Mouse (Mus musculus): ENCODE measurements around the gene Scube1. TPM values are rescaled to one million over a fixed set of nuclear protein-coding genes. Genes with fewer than 3 reads are reported as not detected.

The Scube1 gene
- polyA plus RNA-seq, 1 experiment from 2014 or later: 10.3 TPM

GRCm38 (mm10) chr15:83706528-83707199 lies 18.2 kb downstream of the Scube1 start:
- WGBS: 45% methylated on average over 9 of the region's 10 CpGs
- no peaks in the 10 kb centered on the region for H3K36me3 ChIP-seq
- H3K27ac ChIP-seq: no peak overlapping the region
- H3K4me2 ChIP-seq: no peak overlapping the region
- H3K9ac ChIP-seq: no peak overlapping the region
- no peak overlapping the region for H3K4me3 ChIP-seq (replicated peaks)
- no peaks in the 10 kb centered on the region for H3K9me3 ChIP-seq
- H3K27me3 ChIP-seq (replicated peaks): no peaks in the 10 kb centered on the region
- ATAC-seq (ENCODE audit: insufficient read depth, low FRiP score, low read depth): no peak
- H3K4me1 ChIP-seq: no peaks in the 10 kb centered on the region

- no peak for ATAC-seq (ENCODE audit: insufficient read depth, low FRiP score, low read depth)
- no peaks in the 10 kb centered on the region for H3K36me3 ChIP-seq
- 71% methylated on average over 13 of the region's 13 CpGs for WGBS
- no peak overlapping the region for H3K9ac ChIP-seq
- H3K9me3 ChIP-seq: no peaks in the 10 kb centered on the region
- no peak overlapping the region for H3K4me3 ChIP-seq (replicated peaks)
- peaks cover 14% of the 10 kb centered on the region for H3K4me1 ChIP-seq
- no peak overlapping the region for H3K4me2 ChIP-seq
- no peaks in the 10 kb centered on the region for H3K27me3 ChIP-seq (replicated peaks)
- H3K27ac ChIP-seq: no peak overlapping the region
These were observed 24.3 kb downstream of the Scube1 start for GRCm38 (mm10) chr15:83700593-83700923.

GRCm38 (mm10) chr15:83699834-83700592 lies 24.8 kb downstream of the Scube1 start:
- Histone ChIP-seq H3K9ac (no peak overlapping the region), H3K27me3 (replicated peaks) (no peaks in the 10 kb centered on the region), H3K36me3 (no peaks in the 10 kb centered on the region), H3K4me3 (replicated peaks) (no peak overlapping the region), H3K9me3 (no peaks in the 10 kb centered on the region), H3K4me2 (no peak overlapping the region), H3K27ac (no peak overlapping the region), H3K4me1 (peaks cover 14% of the 10 kb centered on the region)
- no peak for ATAC-seq (ENCODE audit: insufficient read depth, low FRiP score, low read depth)
- WGBS: 48% methylated on average over 11 of the region's 11 CpGs

- no peak for ATAC-seq (ENCODE audit: insufficient read depth, low FRiP score, low read depth)
- no peak overlapping the region for H3K4me2 ChIP-seq
- no peak overlapping the region for H3K9ac ChIP-seq
- no peaks in the 10 kb centered on the region for H3K27me3 ChIP-seq (replicated peaks)
- no peaks in the 10 kb centered on the region for H3K36me3 ChIP-seq
- no peak overlapping the region for H3K4me3 ChIP-seq (replicated peaks)
- no peaks in the 10 kb centered on the region for H3K9me3 ChIP-seq
- no peak overlapping the region for H3K27ac ChIP-seq
- H3K4me1 ChIP-seq: peaks cover 14% of the 10 kb centered on the region
- WGBS: 53% methylated on average over 20 of the region's 20 CpGs
These were observed 25.5 kb downstream of the Scube1 start for GRCm38 (mm10) chr15:83699132-83699833.

GRCm38 (mm10) chr15:83696681-83697381 lies 28.0 kb downstream of the Scube1 start:
- Histone ChIP-seq H3K36me3 (no peaks in the 10 kb centered on the region), H3K4me2 (no peak overlapping the region; the same call in 1 of the 2 replicates), H3K27me3 (replicated peaks) (no peaks in the 10 kb centered on the region), H3K4me1 (peaks cover 22% of the 10 kb centered on the region), H3K9ac (no peak overlapping the region), H3K4me3 (replicated peaks) (no peak overlapping the region), H3K27ac (peak overlapping the region; percentile 59; the same call in 1 of the 2 replicates), H3K9me3 (no peaks in the 10 kb centered on the region)
- ATAC-seq (ENCODE audit: insufficient read depth, low FRiP score, low read depth): no peak
- 42% methylated on average over 14 of the region's 14 CpGs for WGBS

- H3K27me3 ChIP-seq (replicated peaks): no peaks in the 10 kb centered on the region
- 67% methylated on average over 11 of the region's 11 CpGs for WGBS
- H3K4me2 ChIP-seq: no peak overlapping the region
- peaks cover 27% of the 10 kb centered on the region for H3K4me1 ChIP-seq
- H3K36me3 ChIP-seq: no peaks in the 10 kb centered on the region
- no peak for ATAC-seq (ENCODE audit: insufficient read depth, low FRiP score, low read depth)
- no peak overlapping the region for H3K4me3 ChIP-seq (replicated peaks)
- H3K27ac ChIP-seq: no peak overlapping the region
- H3K9ac ChIP-seq: no peak overlapping the region
- no peaks in the 10 kb centered on the region for H3K9me3 ChIP-seq
These were observed 29.7 kb downstream of the Scube1 start for GRCm38 (mm10) chr15:83695159-83695558.

GRCm38 (mm10) chr15:83691901-83692361 lies 32.9 kb downstream of the Scube1 start:
- 29% methylated on average over 8 of the region's 8 CpGs for WGBS
- ATAC-seq (ENCODE audit: insufficient read depth, low FRiP score, low read depth): no peak
- no peak overlapping the region for H3K4me3 ChIP-seq (replicated peaks)

GRCm38 (mm10) chr15:83689946-83690345 lies 34.9 kb downstream of the Scube1 start:
- H3K9me3 ChIP-seq: no peaks in the 10 kb centered on the region
- H3K27ac ChIP-seq: no peak overlapping the region
- ATAC-seq (ENCODE audit: insufficient read depth, low FRiP score, low read depth): no peak
- no peak overlapping the region for H3K4me2 ChIP-seq
- H3K36me3 ChIP-seq: no peaks in the 10 kb centered on the region
- peaks cover 23% of the 10 kb centered on the region for H3K4me1 ChIP-seq
- no peaks in the 10 kb centered on the region for H3K27me3 ChIP-seq (replicated peaks)
- no peak overlapping the region for H3K9ac ChIP-seq
- H3K4me3 ChIP-seq (replicated peaks): no peak overlapping the region
- WGBS: 67% methylated on average over 12 of the region's 12 CpGs

More at GRCm38 (mm10) chr15:83691901-83692361, 32.9 kb downstream of the Scube1 start:
- Histone ChIP-seq H3K27me3 (replicated peaks) (no peaks in the 10 kb centered on the region), H3K9ac (no peak overlapping the region), H3K27ac (peak overlapping the region; percentile 69; the same call in 1 of the 2 replicates), H3K36me3 (no peaks in the 10 kb centered on the region), H3K9me3 (no peaks in the 10 kb centered on the region), H3K4me1 (peaks cover 21% of the 10 kb centered on the region), H3K4me2 (no peak overlapping the region)

- ATAC-seq (ENCODE audit: insufficient read depth, low FRiP score, low read depth): no peak
- Histone ChIP-seq H3K36me3 (no peaks in the 10 kb centered on the region), H3K9me3 (no peaks in the 10 kb centered on the region), H3K4me2 (no peak overlapping the region), H3K9ac (no peak overlapping the region), H3K27ac (no peak overlapping the region), H3K27me3 (replicated peaks) (no peaks in the 10 kb centered on the region), H3K4me3 (replicated peaks) (no peak overlapping the region), H3K4me1 (peaks cover 12% of the 10 kb centered on the region; the same call in 1 of the 2 replicates)
- 47% methylated on average over 9 of the region's 9 CpGs for WGBS
These were observed 38.2 kb downstream of the Scube1 start for GRCm38 (mm10) chr15:83686601-83687000.

- Histone ChIP-seq H3K9me3 (no peaks in the 10 kb centered on the region), H3K36me3 (no peaks in the 10 kb centered on the region), H3K27ac (no peak overlapping the region), H3K4me2 (no peak overlapping the region), H3K9ac (no peak overlapping the region), H3K27me3 (replicated peaks) (no peaks in the 10 kb centered on the region), H3K4me3 (replicated peaks) (no peak overlapping the region), H3K4me1 (peaks cover 6% of the 10 kb centered on the region; the same call in 1 of the 2 replicates)
- no peak for ATAC-seq (ENCODE audit: insufficient read depth, low FRiP score, low read depth)
- whole genome bisulfite sequencing: 91% methylated on average over 3 of the region's 3 CpGs
These were observed 38.9 kb downstream of the Scube1 start for GRCm38 (mm10) chr15:83685950-83686349.

- Histone ChIP-seq H3K36me3 (no peaks in the 10 kb centered on the region), H3K4me2 (no peak overlapping the region), H3K27me3 (replicated peaks) (no peaks in the 10 kb centered on the region; the same call in 1 of the 2 replicates), H3K4me1 (peaks cover 20% of the 10 kb centered on the region), H3K9me3 (no peaks in the 10 kb centered on the region), H3K4me3 (replicated peaks) (no peak overlapping the region), H3K27ac (peak overlapping the region; percentile 69), H3K9ac (no peak overlapping the region)
- peak; percentile 41; the same call in 1 of the 2 replicates for ATAC-seq (ENCODE audit: insufficient read depth, low FRiP score, low read depth)
- WGBS: 23% methylated on average over 15 of the region's 15 CpGs
These were observed 41.7 kb downstream of the Scube1 start for GRCm38 (mm10) chr15:83683051-83683561.
